12 mouse cellular contexts compared by ENCODE assay signal in the genomic region with DNA sequence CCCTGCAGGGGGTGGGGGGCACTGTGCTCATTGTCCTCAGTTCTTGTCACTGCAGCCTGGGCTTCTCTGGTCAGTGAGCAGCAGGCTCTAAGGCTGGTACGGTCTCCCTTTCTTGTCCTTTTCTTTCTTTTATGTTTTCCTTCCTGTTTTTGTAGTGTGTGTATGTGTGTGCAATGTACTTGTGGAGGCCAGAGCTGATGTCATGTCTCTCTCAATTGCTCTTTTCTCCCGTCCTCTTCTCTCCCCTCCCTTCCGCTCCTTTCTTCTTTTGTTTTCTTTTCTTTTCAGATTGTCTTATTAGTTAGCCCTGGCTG. TPM values are rescaled to one million over a fixed set of nuclear protein-coding genes. Genes with fewer than 3 reads are reported as not detected.
DNase-seq lines count a peak whose midpoint lies in the region; ATAC-seq lines count a peak whose summit lies in the region.
"Had no signal": no experiment of that assay in that cellular context is flagged by ENCODE, and none has a peak within 500 bp of the region (broad histone marks: within the 10 kb centered on the region; RNA-seq: fewer than 3 reads in every experiment).

No protein-coding gene starts in this region.

- ATAC-seq in kidney, embryonic 14.5 days (ENCODE audit: low FRiP score, low TSS enrichment) = peak; percentile 53; the same call in 1 of the 2 replicates
- ATAC-seq in forebrain, embryonic 12.5 days (ENCODE audit: low FRiP score) = no peak; the same call in 1 of the 2 replicates
- no peak for ATAC-seq in intestine, embryonic 16.5 days
- no peak; the same call in none of the 2 replicates for ATAC-seq in neural tube, embryonic 13.5 days (ENCODE audit: low read depth)

- no peaks in the 10 kb centered on the region for H3K9me3 ChIP-seq in kidney, embryonic 14.5 days (ENCODE audit: control insufficient read depth, low read length)
- no peaks in the 10 kb centered on the region for H3K9me3 ChIP-seq in forebrain, embryonic 12.5 days
- H3K9me3 ChIP-seq in intestine, embryonic 16.5 days (ENCODE audit: control insufficient read depth, low read length) = no peaks in the 10 kb centered on the region
- no peaks in the 10 kb centered on the region for H3K9me3 ChIP-seq in neural tube, embryonic 13.5 days

- no peaks in the 10 kb centered on the region for H3K36me3 ChIP-seq in kidney, embryonic 14.5 days (ENCODE audit: control insufficient read depth, insufficient read depth, low read length)
- H3K36me3 ChIP-seq in forebrain, embryonic 12.5 days (replicated peaks) = no peaks in the 10 kb centered on the region
- H3K36me3 ChIP-seq in intestine, embryonic 16.5 days (ENCODE audit: control insufficient read depth, insufficient read depth, low read length) = no peaks in the 10 kb centered on the region
- H3K36me3 ChIP-seq in neural tube, embryonic 13.5 days = no peaks in the 10 kb centered on the region

- H3K9ac ChIP-seq in kidney, embryonic 14.5 days (ENCODE audit: low read depth, low read length) = no peak overlapping the region
- peak overlapping the region; percentile 17; the same call in 1 of the 2 replicates for H3K9ac ChIP-seq in forebrain, embryonic 12.5 days
- H3K9ac ChIP-seq in intestine, embryonic 16.5 days (ENCODE audit: low read depth, low read length) = no peak overlapping the region
- H3K9ac ChIP-seq in neural tube, embryonic 13.5 days = peak overlapping the region; percentile 56
- H3K9ac ChIP-seq: liver, embryonic 14.5 days had no signal

- H3K4me2 ChIP-seq in kidney, embryonic 14.5 days (replicated peaks; ENCODE audit: low read depth, low read length) = peak overlapping the region; percentile 16
- H3K4me2 ChIP-seq in forebrain, embryonic 12.5 days = peak overlapping the region; percentile 56
- H3K4me2 ChIP-seq in intestine, embryonic 16.5 days (ENCODE audit: low read depth, low read length) = peak overlapping the region; percentile 13; the same call in 1 of the 2 replicates
- peak overlapping the region; percentile 51 for H3K4me2 ChIP-seq in neural tube, embryonic 13.5 days

- WGBS in kidney, embryonic 14.5 days = 58% methylated on average over 3 of the region's 3 CpGs
- 16% methylated on average over 3 of the region's 3 CpGs for WGBS in forebrain, embryonic 12.5 days
- 58% methylated on average over 3 of the region's 3 CpGs for WGBS in intestine, embryonic 16.5 days
- 31% methylated on average over 3 of the region's 3 CpGs for WGBS in neural tube, embryonic 13.5 days

- no peak for DNase-seq in kidney, postnatal 10 days
- DNase-seq in cerebellum, adult 8-10 months = no peak
- DNase-seq in frontal cortex, postnatal 14 days (ENCODE audit: low spot score in 2 of 2) = no peak
- DNase-seq in frontal cortex, postnatal 10 days (ENCODE audit: low spot score in 2 of 2) = no peak
- DNase-seq: heart, adult 18-20 months; thymus, postnatal 36 days had no signal

- peaks cover 38% of the 10 kb centered on the region for H3K4me1 ChIP-seq in kidney, embryonic 14.5 days (ENCODE audit: control insufficient read depth, insufficient read depth, low read length)
- peaks cover 40% of the 10 kb centered on the region for H3K4me1 ChIP-seq in forebrain, embryonic 12.5 days
- H3K4me1 ChIP-seq in intestine, embryonic 16.5 days (ENCODE audit: control insufficient read depth, insufficient read depth, low read length) = peaks cover 39% of the 10 kb centered on the region
- H3K4me1 ChIP-seq in neural tube, embryonic 13.5 days (replicated peaks) = peaks cover 69% of the 10 kb centered on the region

- H3K27ac ChIP-seq in kidney, embryonic 14.5 days (ENCODE audit: low read depth, low read length) = no peak overlapping the region; the same call in 1 of the 2 replicates
- H3K27ac ChIP-seq in forebrain, embryonic 12.5 days = peak overlapping the region; percentile 92
- peak overlapping the region; percentile 81; the same call in 1 of the 2 replicates for H3K27ac ChIP-seq in intestine, embryonic 16.5 days (ENCODE audit: low read length)
- peak overlapping the region; percentile 87 for H3K27ac ChIP-seq in neural tube, embryonic 13.5 days (replicated peaks)
- H3K27ac ChIP-seq: liver, embryonic 14.5 days had no signal

- no peaks in the 10 kb centered on the region for H3K27me3 ChIP-seq in kidney, embryonic 14.5 days (ENCODE audit: control insufficient read depth, insufficient read depth, low read length)
- H3K27me3 ChIP-seq in forebrain, embryonic 12.5 days = no peaks in the 10 kb centered on the region
- no peaks in the 10 kb centered on the region for H3K27me3 ChIP-seq in intestine, embryonic 16.5 days (replicated peaks; ENCODE audit: control insufficient read depth, insufficient read depth, low read length)
- no peaks in the 10 kb centered on the region for H3K27me3 ChIP-seq in neural tube, embryonic 13.5 days

- H3K4me3 ChIP-seq in kidney, embryonic 14.5 days (ENCODE audit: low read length) = no peak overlapping the region
- H3K4me3 ChIP-seq in forebrain, embryonic 12.5 days (replicated peaks) = peak overlapping the region; percentile 22
- H3K4me3 ChIP-seq in intestine, embryonic 16.5 days (ENCODE audit: low read length) = no peak overlapping the region
- H3K4me3 ChIP-seq in neural tube, embryonic 13.5 days = peak overlapping the region; percentile 15
- H3K4me3 ChIP-seq: myocyte had no signal

RNA-seq across cellular contexts. Expression of gene Pard3, which starts 29.4 kb away (rescaled TPM):
- 20.1 and 36.9 TPM in 2 replicates for polyA plus RNA-seq in kidney, embryonic 14.5 days (2014; fragmentation: Nextera tagmentation; extraction: Ambion mirVana)
- polyA plus RNA-seq in forebrain, embryonic 12.5 days (2016; fragmentation: Nextera tagmentation; extraction: Ambion mirVana) = 37.0 and 37.8 TPM in 2 replicates
- polyA plus RNA-seq in intestine, embryonic 16.5 days (2015; fragmentation: Nextera tagmentation; extraction: Ambion mirVana) = 17.3 and 19.1 TPM in 2 replicates
- 20.9 and 22.2 TPM in 2 replicates for polyA plus RNA-seq in neural tube, embryonic 13.5 days (2015; fragmentation: Nextera tagmentation; extraction: Ambion mirVana)

Comparison
In these comparisons a context has a peak if more than half of its experiments do, and no peak if none do; other contexts are left out.
1. H3K4me3 ChIP-seq: peak in forebrain, embryonic 12.5 days (single experiment) and neural tube, embryonic 13.5 days (single experiment); none in kidney, embryonic 14.5 days (single experiment) and intestine, embryonic 16.5 days (single experiment).
2. H3K9ac ChIP-seq: peak in forebrain, embryonic 12.5 days (single experiment) and neural tube, embryonic 13.5 days (single experiment); none in kidney, embryonic 14.5 days (single experiment) and intestine, embryonic 16.5 days (single experiment).
3. Peak in every context shown above with its lines, with median percentiles within 50 percentile points of each other: H3K4me2 ChIP-seq.